Mouse (Mus musculus) ovary, adult 10 weeks (tissue): ENCODE results near the gene Plxna2. TPM values are rescaled to one million over a fixed set of nuclear protein-coding genes. Genes with fewer than 3 reads are reported as not detected.

ENCODE experiments used
- polyA plus RNA-seq: library from polyadenylated mRNA; stranded (reverse); fragments of 350-450 nt; fragmentation: Illumina TruSeq; extraction: RNeasy Lipid Tissue Mini Kit (QIAGEN cat#74804); gene quantifications from one replicate; pipeline ENCODE4 v1.2.3, GENCODE M21; 2014

The Plxna2 gene
- 15.4 TPM for polyA plus RNA-seq

DNA sequence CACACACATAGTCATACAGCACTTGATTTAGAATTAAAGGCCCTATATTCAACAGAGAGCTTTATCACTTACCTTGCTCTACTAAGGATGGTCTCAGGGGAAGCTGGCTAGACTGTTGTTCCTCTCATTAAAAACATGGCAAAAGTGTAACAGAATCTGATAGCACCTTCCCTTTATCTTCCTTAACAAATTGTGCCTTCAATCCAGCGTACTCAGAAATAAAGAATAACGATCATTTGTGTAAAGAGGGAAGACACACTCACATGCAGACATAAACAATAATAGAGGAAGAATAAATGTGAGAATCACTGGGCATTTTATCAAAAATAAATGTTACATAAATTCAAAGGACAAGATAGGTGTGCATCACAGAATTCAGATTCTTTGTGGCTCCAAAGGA, at the start of gene Plxna2:
Gene Plxna2, plus strand, starts transcription at position 301 of the 400 bp plus-strand sequence.

